Mouse (Mus musculus): ENCODE measurements at regions not wholly inside any gene's neighbourhood (a gene's known extent, or its start where the extent isn't known, plus 50 kb on each side); places are given as distances from the start of the nearest gene placed in this dataset.

DNA sequence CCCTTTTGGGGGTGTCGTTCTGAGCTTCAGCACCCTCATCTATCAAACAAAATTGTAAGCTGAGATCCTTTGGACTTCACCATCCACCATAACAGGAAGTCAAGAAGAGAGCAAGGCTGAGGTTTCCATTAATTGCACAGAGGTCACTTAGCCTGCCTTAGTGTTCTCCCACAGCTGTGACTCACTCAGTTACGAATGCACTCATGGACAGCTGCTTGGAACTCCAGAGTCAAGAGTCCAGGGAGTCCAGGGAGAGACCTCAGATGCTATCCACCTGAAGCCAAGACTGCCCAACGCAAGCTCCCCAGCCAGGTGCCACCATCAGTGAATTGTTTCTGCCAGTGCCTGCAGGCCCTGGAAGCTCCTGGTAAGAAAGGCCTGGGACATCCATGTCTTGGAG is 259.8 kb downstream of the Tcf7l2 start:
- Histone ChIP-seq H3K27ac (ENCODE audit: control insufficient read depth, insufficient read depth, low read length) (no peak overlapping the region), H3K4me1 (replicated peaks; ENCODE audit: control insufficient read depth, insufficient read depth, low read length) (no peaks in the 10 kb centered on the region), H3K4me3 (ENCODE audit: control insufficient read depth, insufficient read depth, low read length) (no peak overlapping the region), H3K36me3 (ENCODE audit: control insufficient read depth, insufficient read depth, low read length) (no peaks in the 10 kb centered on the region), H3K27me3 (ENCODE audit: control insufficient read depth, insufficient read depth, low read length) (no peaks in the 10 kb centered on the region)
- 99% methylated on average over 3 of the region's 3 CpGs for WGBS
- TF ChIP-seq POLR2A (IDR thresholded peaks at IDR 0.05; ENCODE audit: control insufficient read depth, extremely low read depth, insufficient read depth, low read length, poor library complexity) (no peak), CTCF (IDR thresholded peaks at IDR 0.05; ENCODE audit: borderline replicate concordance, control insufficient read depth, extremely low read depth, insufficient read depth, low read length, poor library complexity) (no peak)
- no peak for DNase-seq

DNA sequence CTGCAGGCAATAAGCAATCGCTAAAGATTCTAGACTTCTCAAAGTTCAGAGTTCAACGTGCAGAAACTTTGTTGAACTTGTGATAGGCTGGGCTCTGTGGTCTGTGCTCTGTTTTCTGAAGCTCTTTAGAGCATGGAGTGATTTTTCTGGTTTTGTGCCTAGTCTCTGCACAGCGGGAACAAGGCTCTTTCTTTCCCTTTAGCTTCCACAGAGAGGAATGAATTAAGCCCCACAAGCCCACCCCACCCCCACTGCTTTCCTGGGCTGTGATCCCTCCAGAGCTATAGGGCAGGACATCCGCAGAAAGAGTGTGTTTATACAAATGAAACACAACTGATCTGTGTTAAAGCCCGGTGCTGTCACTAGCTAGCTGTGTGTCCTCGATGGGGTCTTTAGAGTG is 264.3 kb downstream of the Tcf7l2 start:
- TF ChIP-seq CTCF (IDR thresholded peaks at IDR 0.05; ENCODE audit: borderline replicate concordance, control insufficient read depth, extremely low read depth, insufficient read depth, low read length, poor library complexity): no peak
- 85% methylated on average over 6 of the region's 6 CpGs for WGBS
- Histone ChIP-seq H3K4me3 (ENCODE audit: control insufficient read depth, insufficient read depth, low read length) (no peak overlapping the region), H3K36me3 (ENCODE audit: control insufficient read depth, insufficient read depth, low read length) (no peaks in the 10 kb centered on the region), H3K27me3 (ENCODE audit: control insufficient read depth, insufficient read depth, low read length) (no peaks in the 10 kb centered on the region), H3K4me1 (replicated peaks; ENCODE audit: control insufficient read depth, insufficient read depth, low read length) (no peaks in the 10 kb centered on the region), H3K27ac (ENCODE audit: control insufficient read depth, insufficient read depth, low read length) (no peak overlapping the region)
- no peak for DNase-seq

DNA sequence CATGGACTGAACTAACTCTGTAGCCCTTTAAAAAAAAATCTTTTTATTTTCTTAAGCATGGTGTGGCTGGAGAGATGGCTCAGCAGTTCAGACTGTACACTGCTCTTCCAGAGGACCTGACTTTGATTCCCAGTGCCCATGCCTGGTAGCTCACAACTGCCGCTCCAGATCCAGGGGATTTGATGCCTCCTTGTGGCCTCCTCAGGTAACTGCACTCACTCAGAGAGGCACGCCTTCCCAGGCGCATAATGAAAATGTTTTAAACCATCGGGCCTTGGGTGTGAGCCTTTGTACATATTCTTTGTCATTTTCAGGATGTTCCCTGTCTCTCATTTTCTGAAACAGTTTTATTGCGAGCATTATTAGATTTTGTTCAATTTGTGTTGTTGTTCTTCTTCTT is 265.8 kb downstream of the Tcf7l2 start:
- TF ChIP-seq CTCF (IDR thresholded peaks at IDR 0.05; ENCODE audit: borderline replicate concordance, control insufficient read depth, extremely low read depth, insufficient read depth, low read length, poor library complexity): no peak
- TF ChIP-seq POLR2A (IDR thresholded peaks at IDR 0.05; ENCODE audit: control insufficient read depth, extremely low read depth, insufficient read depth, low read length, poor library complexity): no peak
- Histone ChIP-seq H3K4me1 (replicated peaks; ENCODE audit: control insufficient read depth, insufficient read depth, low read length) (no peaks in the 10 kb centered on the region), H3K27me3 (ENCODE audit: control insufficient read depth, insufficient read depth, low read length) (no peaks in the 10 kb centered on the region), H3K27ac (ENCODE audit: control insufficient read depth, insufficient read depth, low read length) (no peak overlapping the region), H3K4me3 (ENCODE audit: control insufficient read depth, insufficient read depth, low read length) (no peak overlapping the region), H3K36me3 (ENCODE audit: control insufficient read depth, insufficient read depth, low read length) (no peaks in the 10 kb centered on the region)
- DNase-seq: no peak
- 100% methylated on average over 5 of the region's 5 CpGs for WGBS

GRCm38 (mm10) chr19:56010766-56011165 is 269.1 kb downstream of the Tcf7l2 start:
- Histone ChIP-seq H3K36me3 (ENCODE audit: control insufficient read depth, insufficient read depth, low read length) (no peaks in the 10 kb centered on the region), H3K4me1 (replicated peaks; ENCODE audit: control insufficient read depth, insufficient read depth, low read length) (no peaks in the 10 kb centered on the region), H3K27me3 (ENCODE audit: control insufficient read depth, insufficient read depth, low read length) (no peaks in the 10 kb centered on the region), H3K27ac (ENCODE audit: control insufficient read depth, insufficient read depth, low read length) (no peak overlapping the region), H3K4me3 (ENCODE audit: control insufficient read depth, insufficient read depth, low read length) (no peak overlapping the region)
- TF ChIP-seq POLR2A (IDR thresholded peaks at IDR 0.05; ENCODE audit: control insufficient read depth, extremely low read depth, insufficient read depth, low read length, poor library complexity): no peak
- TF ChIP-seq CTCF (IDR thresholded peaks at IDR 0.05; ENCODE audit: borderline replicate concordance, control insufficient read depth, extremely low read depth, insufficient read depth, low read length, poor library complexity): no peak
- WGBS: 98% methylated on average over 7 of the region's 7 CpGs
- DNase-seq: no peak

DNA sequence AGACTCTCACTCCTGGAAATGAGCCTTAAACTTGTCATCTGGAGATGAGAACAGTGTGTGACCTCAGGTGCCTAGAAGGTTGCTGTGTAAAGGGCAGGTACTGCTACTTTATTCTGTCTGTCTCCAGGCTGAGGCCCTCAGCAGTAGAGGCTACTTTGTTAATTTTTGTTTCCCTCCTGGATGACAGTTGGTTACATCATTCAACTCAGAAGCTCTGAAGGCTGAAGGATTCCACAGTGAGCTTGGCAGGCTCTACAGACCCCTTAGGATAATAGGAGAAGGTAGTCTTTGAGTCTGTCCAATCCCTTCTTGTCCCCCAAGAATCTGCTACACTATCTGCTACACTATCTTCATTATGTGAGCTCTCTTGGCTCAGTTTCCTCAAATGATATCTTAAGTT is 269.7 kb downstream of the Tcf7l2 start:
- Histone ChIP-seq H3K4me3 (ENCODE audit: control insufficient read depth, insufficient read depth, low read length) (no peak overlapping the region), H3K4me1 (replicated peaks; ENCODE audit: control insufficient read depth, insufficient read depth, low read length) (no peaks in the 10 kb centered on the region), H3K27ac (ENCODE audit: control insufficient read depth, insufficient read depth, low read length) (no peak overlapping the region), H3K36me3 (ENCODE audit: control insufficient read depth, insufficient read depth, low read length) (no peaks in the 10 kb centered on the region), H3K27me3 (ENCODE audit: control insufficient read depth, insufficient read depth, low read length) (no peaks in the 10 kb centered on the region)
- TF ChIP-seq POLR2A (IDR thresholded peaks at IDR 0.05; ENCODE audit: control insufficient read depth, extremely low read depth, insufficient read depth, low read length, poor library complexity) (no peak), CTCF (IDR thresholded peaks at IDR 0.05; ENCODE audit: borderline replicate concordance, control insufficient read depth, extremely low read depth, insufficient read depth, low read length, poor library complexity) (no peak)
- DNase-seq: no peak

- TF ChIP-seq CTCF (IDR thresholded peaks at IDR 0.05; ENCODE audit: borderline replicate concordance, control insufficient read depth, extremely low read depth, insufficient read depth, low read length, poor library complexity): no peak
- no peak for TF ChIP-seq POLR2A (IDR thresholded peaks at IDR 0.05; ENCODE audit: control insufficient read depth, extremely low read depth, insufficient read depth, low read length, poor library complexity)
- 82% methylated on average over 4 of the region's 4 CpGs for WGBS
- Histone ChIP-seq H3K27ac (ENCODE audit: control insufficient read depth, insufficient read depth, low read length) (no peak overlapping the region), H3K4me3 (ENCODE audit: control insufficient read depth, insufficient read depth, low read length) (no peak overlapping the region), H3K27me3 (ENCODE audit: control insufficient read depth, insufficient read depth, low read length) (no peaks in the 10 kb centered on the region), H3K4me1 (replicated peaks; ENCODE audit: control insufficient read depth, insufficient read depth, low read length) (no peaks in the 10 kb centered on the region), H3K36me3 (ENCODE audit: control insufficient read depth, insufficient read depth, low read length) (no peaks in the 10 kb centered on the region)
- DNase-seq: no peak
These were observed 270.2 kb upstream of the Habp2 start for GRCm38 (mm10) chr19:56016548-56017346.

DNA sequence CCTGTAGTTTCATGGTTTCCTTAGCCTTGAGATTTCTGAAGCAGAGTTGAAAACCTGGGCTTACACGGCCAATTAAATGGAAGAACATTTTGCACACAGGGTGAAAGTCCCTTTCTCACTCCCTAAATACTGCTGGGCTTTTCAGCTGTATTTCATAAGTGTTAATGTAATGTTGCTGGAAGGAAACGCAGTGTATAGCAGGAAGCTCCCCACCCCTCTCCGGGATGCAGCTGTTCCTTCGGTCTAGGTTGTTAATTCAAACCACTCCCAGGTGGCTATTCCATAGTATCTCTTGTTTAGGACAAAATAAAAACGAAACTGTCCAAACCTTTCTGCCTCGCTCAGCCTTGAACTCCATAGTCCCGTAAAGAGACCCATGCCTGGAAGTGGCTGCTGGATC is 269.4 kb upstream of the Habp2 start:
- Histone ChIP-seq H3K4me3 (ENCODE audit: control insufficient read depth, insufficient read depth, low read length) (no peak overlapping the region), H3K36me3 (ENCODE audit: control insufficient read depth, insufficient read depth, low read length) (no peaks in the 10 kb centered on the region), H3K27me3 (ENCODE audit: control insufficient read depth, insufficient read depth, low read length) (no peaks in the 10 kb centered on the region), H3K4me1 (replicated peaks; ENCODE audit: control insufficient read depth, insufficient read depth, low read length) (no peaks in the 10 kb centered on the region), H3K27ac (ENCODE audit: control insufficient read depth, insufficient read depth, low read length) (no peak overlapping the region)
- no peak for DNase-seq
- TF ChIP-seq CTCF (IDR thresholded peaks at IDR 0.05; ENCODE audit: borderline replicate concordance, control insufficient read depth, extremely low read depth, insufficient read depth, low read length, poor library complexity) (no peak), POLR2A (IDR thresholded peaks at IDR 0.05; ENCODE audit: control insufficient read depth, extremely low read depth, insufficient read depth, low read length, poor library complexity) (no peak)
- WGBS: 51% methylated on average over 7 of the region's 7 CpGs
